Mouse (Mus musculus): ENCODE measurements around the gene Patl2.
A peak's percentile ranks its signal among the peaks of the same experiment; 100 is the strongest.
"Not testable (repeated sequence)": the region's sequence is repeated elsewhere in the genome, so short reads cannot be mapped to it uniquely, and the experiment has no call there.

The Patl2 gene

GRCm38 (mm10) chr2:122186106-122186505 is at the start of gene Patl2, which contains the start of gene Terb2:
Gene Patl2, minus strand, starts transcription at chr2:122186189.
Gene Terb2, plus strand, starts transcription at chr2:122186272.
- DNase-seq (ENCODE audit: low spot score) = no peak

GRCm38 (mm10) chr2:122235425-122235824 is 49.4 kb upstream of the Patl2 start:
- no peak for DNase-seq (ENCODE audit: low spot score)

DNA sequence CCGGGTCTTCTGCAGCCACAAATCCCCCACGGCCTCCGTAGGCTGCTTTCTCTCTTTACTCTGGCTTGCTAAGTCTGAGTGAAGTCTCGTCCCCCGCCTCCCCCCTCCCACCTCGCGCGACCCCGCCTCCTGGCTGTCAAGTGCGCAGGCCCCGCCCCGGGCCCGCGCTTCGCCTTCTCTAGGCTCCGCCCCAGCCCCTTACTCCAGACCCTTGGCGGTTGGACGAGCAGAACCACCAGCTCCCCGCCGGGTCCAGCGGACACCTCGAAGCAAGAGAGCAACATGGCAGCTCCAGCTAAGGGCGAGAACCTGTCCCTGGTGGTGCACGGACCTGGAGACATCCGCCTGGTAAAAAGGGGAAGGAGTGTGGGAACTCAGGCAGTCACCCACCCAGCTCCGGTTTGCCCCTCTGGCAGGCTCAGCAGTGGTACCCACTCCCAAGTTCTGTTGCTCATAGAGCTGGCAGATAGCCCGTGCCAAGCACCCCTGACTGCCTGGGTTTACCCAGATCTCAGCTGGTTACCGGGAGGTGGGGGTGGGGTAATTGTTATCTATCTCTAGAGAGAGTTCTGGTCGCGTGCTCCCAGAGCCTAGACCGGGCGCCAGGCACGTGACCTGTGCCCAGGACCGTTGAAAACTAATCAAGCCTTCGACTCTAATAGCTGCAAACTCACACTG is 48.8 kb upstream of the Patl2 start, which contains the start of gene Sord:
Gene Sord (plus strand): TSS at position 139 of the 678 bp plus-strand sequence.
- DNase-seq (ENCODE audit: low spot score) = peak; percentile 96

DNA sequence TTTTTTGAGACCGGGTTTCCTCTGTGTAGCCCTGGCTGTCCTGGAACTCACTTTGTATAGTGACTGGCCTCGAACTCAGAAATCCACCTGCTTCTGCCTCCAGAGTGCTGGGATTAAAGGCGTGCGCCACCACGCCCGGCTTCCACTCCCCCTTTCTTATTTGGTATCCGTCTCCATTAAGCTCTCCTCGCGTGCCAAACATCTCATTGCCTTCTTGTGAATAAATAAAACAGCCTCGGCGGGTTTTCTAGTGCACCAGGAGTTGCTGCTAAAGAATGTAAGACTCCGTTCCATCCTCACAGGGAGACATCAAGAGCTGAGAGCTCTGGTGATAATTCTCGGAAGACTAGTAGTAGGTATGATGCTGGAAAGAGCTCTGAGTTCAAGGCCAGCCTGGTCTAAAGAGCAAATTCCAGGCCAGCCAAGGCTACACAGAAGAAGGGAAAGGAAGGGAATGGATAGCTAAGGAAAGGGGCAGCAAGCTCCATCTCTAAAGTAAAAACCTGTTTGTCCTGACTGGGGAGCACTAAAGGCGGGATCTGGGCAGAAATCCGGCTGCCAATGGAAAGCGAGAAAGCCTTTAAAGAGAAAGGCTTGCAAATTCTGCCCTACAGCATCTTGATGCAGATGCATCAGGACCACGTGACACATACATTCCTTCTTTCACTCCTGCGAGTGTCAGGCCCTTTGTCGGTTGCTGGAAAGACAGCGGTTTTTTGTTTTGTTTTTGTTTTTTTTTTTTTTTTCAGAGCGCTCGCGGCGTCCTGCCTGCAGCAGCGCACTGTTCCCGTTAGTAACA is 48.0 kb upstream of the Patl2 start:
- DNase-seq (ENCODE audit: low spot score) = peak; percentile 78

- no peak for DNase-seq (ENCODE audit: low spot score)
These were observed 47.4 kb upstream of the Patl2 start for GRCm38 (mm10) chr2:122233341-122233740.

DNA sequence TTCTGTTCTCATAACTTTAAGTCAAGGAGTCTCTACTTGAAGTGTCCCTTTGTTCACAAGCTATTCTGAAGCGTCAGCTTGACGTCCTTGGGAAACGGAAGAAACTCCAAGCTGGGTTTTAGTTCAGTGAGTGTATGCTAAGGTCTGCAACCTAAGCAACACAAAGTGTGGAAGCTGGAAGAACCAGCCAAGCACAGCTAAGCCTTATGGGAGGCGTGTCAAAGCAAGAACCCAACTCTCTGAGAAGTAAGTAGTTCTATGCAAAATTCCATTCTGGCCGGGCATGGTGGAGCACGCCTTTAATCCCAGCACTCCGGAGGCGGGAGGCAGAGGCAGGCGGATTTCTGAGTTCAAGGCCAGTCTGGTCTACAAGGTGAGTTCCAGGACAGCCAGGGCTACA is 45.6 kb upstream of the Patl2 start:
- no peak for DNase-seq (ENCODE audit: low spot score)

DNA sequence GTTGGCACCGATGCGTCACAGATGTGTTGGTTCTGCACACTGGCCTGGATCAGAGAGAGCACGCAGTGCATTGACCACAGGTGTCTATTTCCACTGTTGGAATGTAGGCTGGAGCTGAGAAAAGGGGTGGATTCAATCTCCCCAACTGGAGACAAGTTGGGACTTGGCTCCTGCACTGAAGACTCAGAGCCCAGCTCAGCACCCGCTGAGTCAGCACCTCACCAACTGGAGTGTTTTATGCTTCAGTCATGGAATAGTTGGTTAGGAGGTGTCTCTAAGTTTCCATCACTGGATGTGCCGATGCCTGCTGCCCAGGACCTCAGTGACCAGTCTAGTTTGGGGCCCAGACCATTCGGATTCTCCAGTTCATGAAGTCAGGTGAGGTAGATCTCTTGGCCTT is 44.4 kb upstream of the Patl2 start:
- no peak for DNase-seq (ENCODE audit: low spot score)

GRCm38 (mm10) chr2:122223654-122224053 is 37.7 kb upstream of the Patl2 start:
- no peak for DNase-seq (ENCODE audit: low spot score)

DNA sequence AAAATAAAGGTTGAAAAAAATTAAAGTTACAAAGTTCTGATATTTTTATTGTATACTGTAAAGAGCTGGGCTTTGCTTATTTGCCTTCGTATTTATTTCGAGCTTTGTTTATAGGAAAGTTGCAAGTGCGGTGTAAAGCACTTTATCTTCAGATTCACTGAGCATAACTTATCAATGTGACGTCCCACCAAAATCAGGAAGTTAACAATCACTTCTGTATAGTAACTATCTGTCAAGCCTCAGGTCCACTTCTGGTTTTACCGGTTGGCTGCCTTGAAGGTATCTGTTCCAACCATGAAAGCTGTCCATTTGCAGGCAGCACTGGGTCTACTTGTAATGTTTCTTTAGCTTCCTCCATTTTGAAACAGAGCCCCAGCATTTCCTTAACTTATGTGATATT is 36.3 kb upstream of the Patl2 start:
- DNase-seq (ENCODE audit: low spot score) = no peak

DNA sequence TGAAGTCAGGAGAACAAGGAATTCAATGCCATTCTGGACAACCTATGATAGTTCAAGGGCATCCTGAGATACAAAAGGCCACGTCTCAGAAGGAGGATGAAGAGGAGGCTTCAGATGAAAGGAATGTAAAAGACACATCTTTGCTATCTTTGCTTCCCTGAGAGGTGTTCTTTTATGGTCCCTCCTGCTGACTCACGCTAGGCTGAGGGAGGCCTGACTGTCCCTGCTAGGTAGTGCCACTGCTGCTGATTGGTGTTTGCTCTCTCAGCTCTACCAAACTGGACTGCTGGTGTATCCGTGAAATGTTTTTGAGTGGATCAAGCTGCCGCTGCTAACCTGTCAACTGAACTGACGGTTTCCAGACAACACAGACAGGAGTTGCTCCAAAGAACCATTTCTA is 35.8 kb upstream of the Patl2 start:
- no peak for DNase-seq (ENCODE audit: low spot score)

DNA sequence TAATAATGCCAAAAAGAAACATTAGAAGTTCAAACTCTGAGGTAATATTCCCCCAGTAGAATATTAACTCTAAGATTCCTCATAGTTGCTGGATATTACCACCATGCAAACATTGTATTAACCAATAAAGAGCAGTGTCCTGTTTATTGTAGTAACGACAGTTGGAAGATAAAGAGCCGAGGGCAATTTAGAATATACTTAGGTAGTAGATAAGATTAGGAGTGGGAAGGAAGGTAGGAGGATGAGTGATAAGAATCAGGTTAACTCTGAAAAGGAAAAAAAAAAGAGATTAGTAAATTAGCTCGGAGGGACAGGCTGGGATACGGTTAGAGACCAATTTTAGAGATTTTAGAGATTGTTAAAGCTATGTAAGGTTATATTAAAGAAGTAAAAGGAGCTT is 35.4 kb upstream of the Patl2 start:
- no peak for DNase-seq (ENCODE audit: low spot score)

DNA sequence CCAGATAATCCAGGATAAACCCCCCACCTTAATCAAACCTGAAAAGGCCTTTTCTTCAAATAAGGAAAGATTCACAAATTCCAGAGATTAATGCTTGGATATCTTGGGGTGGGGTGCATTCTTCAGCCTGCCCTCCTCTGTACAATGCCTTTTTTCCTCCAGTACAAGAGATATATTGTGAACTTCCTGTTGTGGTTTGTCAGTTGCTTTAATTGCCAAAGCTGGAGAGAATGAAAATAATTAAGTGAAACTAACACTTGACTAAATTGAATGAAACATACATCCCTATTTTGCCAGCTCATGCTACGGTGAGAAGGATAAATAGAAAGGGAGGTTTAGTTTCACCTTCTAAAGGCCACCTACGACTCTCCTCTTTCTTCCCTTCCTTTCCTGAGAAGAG is 32.2 kb upstream of the Patl2 start:
- no peak for DNase-seq (ENCODE audit: low spot score)

DNA sequence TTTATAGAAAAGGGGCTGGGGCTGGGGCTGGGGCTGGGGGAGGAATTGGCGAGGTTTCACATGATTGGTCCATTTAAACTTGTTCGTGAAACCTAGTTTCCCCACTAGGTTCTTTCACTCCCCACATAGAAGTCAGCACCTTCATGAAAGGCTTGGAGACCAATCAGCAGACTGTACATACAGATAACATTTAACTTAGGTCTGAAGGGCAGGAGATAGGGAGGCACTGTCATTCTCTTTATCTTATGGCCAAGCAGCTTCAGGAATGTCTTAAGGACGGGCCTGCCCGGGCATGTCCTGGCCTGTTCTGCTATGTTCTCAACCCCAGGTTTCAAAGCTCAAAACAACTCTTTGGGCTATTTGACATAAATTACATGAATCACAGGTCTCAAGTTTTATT is 31.1 kb upstream of the Patl2 start:
- DNase-seq (ENCODE audit: low spot score) = not testable (repeated sequence)

GRCm38 (mm10) chr2:122210534-122211228 is 24.7 kb upstream of the Patl2 start:
- peak; percentile 65 for DNase-seq (ENCODE audit: low spot score)

DNA sequence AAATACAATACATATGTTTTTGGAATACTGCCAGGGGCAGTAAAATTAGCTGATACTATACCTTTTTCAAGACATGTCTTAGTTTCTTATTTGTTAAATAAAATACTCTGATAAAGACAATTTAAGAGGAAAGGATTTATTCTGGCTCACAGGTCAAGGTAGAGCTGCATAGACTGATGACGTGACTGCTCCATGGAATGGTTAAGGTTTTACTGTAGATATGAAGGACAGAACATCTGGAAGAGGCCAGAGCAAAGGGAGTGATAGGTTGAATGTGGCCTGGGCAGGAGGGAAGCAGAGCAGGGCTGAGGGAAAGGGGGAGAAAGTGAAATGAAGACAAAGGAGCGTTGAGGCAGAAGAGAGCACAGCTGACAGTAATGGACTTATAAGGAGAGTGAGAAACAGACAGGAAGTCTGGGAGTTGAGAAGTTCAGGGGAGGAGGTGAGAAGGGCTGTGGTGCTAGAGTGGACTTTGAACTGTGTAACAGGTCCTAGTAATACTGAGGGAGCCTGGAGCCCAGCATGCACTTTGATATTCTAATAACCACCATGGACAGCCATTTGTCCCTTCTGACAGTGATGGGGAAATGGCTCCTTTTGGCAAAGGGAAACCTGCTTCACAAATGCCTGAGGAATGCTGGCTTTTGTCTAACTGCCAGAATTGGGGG is 20.6 kb upstream of the Patl2 start:
- DNase-seq (ENCODE audit: low spot score) = no peak

GRCm38 (mm10) chr2:122201501-122201900 is 15.5 kb upstream of the Patl2 start:
- no peak for DNase-seq (ENCODE audit: low spot score)

- DNase-seq (ENCODE audit: low spot score) = peak; percentile 69
These were observed 8.5 kb upstream of the Patl2 start for GRCm38 (mm10) chr2:122194509-122194929.

DNA sequence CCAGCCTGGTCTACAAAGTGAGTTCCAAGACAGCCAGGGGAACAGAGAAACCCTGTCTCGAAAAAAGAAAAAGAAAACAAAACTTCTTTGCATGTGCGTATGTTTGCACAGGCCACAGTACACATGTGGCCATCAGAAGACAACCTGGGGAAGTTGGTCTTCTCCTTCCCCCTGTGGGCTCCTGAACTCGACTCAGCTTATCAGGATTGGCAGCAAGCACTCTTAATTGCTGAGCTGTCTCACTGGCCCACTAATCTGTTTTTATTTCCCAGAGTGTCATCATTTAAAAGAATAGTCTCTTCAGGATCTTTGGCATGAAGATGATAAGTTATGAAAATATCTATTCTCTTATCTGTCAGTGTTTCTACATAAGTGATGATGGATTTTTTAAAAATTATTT is 5.9 kb upstream of the Patl2 start:
- no peak for DNase-seq (ENCODE audit: low spot score)

GRCm38 (mm10) chr2:122186751-122187150 is 762 bp upstream of the Patl2 start:
- DNase-seq (ENCODE audit: low spot score) = no peak

GRCm38 (mm10) chr2:122185086-122185485 is 903 bp downstream of the Patl2 start:
- DNase-seq (ENCODE audit: low spot score) = no peak

- no peak for DNase-seq (ENCODE audit: low spot score)
These were observed 5.8 kb downstream of the Patl2 start for GRCm38 (mm10) chr2:122180051-122180822.
